Mouse (Mus musculus): ENCODE data around the gene Vps72.
"Not testable (repeated sequence)": the region's sequence is repeated elsewhere in the genome, so short reads cannot be mapped to it uniquely, and the experiment has no call there.

The Vps72 gene

GRCm38 (mm10) chr3:95133680-95134101 lies 22.9 kb downstream of the Vps72 start, which contains the start of the genes Scnm1 and Lysmd1:
Gene Scnm1 (minus strand): TSS chr3:95134011.
Gene Lysmd1 (plus strand): TSS chr3:95134088.
- peak; percentile 87 for DNase-seq (ENCODE audit: extremely low spot score)

DNA sequence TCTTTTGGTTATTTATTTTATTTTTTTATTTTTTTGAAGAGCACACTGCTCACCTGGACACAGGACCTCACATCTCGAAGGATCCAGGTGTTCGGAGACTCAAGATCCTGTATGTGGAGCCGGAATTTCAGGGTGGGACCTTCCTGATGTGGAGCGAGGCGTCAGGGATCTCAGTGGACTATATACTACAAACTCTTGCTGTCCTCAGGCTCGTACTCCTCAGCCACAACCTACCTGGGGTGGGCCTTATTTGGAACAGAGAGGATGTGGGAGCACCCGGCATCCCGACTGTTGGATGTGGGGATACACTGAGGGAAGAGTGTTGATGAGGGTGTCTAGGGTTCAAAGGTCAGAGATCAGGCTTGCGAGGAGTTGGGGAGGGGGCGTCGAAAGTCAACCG lies 23.3 kb downstream of the Vps72 start:
- DNase-seq (ENCODE audit: extremely low spot score) = not testable (repeated sequence)

DNA sequence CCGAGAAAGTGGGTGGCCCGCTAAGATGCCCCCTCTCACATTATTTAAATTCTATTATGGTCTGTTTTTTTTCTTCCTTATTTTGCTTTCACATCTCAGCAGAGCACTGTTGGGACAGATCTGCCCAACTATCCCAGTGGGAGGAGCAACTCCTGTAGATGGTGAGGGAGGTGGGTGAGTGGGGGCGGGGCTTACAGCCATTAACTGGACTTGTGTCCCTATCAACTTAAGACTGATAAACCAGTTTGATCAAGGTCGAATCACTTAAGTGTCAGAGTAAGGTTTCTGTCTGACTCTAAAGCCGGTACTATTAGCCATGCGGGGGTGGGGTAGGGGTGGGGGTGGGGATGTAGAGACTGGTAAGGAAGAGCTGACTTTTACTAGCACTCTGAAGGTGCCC lies 24.2 kb downstream of the Vps72 start:
- no peak for DNase-seq (ENCODE audit: extremely low spot score)

DNA sequence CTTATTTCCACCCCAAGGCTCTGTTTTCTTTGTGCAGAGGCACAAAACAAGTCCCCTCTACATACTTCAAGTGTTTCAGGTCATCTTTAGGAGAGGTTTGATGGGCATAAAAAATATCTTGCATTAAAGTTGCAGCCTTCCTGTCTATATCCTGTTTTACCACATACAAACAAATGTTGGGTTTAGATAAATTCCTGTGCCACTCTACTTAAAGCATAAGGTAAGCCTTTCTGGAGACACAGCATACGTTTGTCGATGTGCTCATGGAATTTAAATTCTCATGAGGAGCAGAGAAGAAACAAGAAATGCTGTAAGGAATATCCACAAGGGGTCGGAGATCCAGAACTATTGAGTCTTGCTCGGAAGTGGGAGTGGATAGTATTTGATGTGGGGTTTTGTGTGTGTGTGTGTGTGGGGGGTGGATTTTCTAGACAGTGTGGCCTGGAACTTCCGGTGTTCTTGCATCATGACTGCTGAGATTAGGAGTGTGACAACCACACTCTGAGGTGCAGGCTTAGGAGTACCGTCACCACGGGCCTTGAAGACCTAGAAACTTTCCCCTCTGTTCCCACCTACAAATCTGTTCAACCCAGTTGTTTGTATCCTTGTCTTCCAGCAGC lies 24.7 kb downstream of the Vps72 start:
- DNase-seq (ENCODE audit: extremely low spot score) = no peak

GRCm38 (mm10) chr3:95136336-95136735 lies 25.5 kb downstream of the Vps72 start:
- no peak for DNase-seq (ENCODE audit: extremely low spot score)

- DNase-seq (ENCODE audit: extremely low spot score) = no peak
These were observed 28.9 kb downstream of the Vps72 start for GRCm38 (mm10) chr3:95139586-95140288.

- DNase-seq (ENCODE audit: extremely low spot score) = no peak
These were observed 29.4 kb downstream of the Vps72 start for GRCm38 (mm10) chr3:95140289-95140595.

DNA sequence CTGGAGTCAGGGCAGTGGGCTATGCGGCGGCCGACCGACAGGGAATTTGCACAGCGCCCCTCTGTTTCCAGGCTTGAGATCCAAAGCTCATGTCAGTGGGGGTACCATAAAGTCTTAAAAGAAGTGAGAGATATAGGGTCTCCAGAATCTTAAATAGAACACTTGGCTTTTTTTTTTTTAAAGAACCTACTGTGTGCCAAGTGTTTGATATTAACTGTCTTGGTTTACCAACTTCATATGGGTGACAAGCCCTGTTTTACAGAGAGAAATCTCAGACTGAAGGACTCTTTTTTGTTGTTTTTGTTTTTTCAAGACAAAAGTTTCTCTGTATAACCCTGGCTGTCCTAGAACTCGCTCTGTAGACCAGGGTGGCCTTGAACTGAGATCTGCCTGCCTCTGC lies 30.0 kb downstream of the Vps72 start:
- DNase-seq (ENCODE audit: extremely low spot score) = no peak

DNA sequence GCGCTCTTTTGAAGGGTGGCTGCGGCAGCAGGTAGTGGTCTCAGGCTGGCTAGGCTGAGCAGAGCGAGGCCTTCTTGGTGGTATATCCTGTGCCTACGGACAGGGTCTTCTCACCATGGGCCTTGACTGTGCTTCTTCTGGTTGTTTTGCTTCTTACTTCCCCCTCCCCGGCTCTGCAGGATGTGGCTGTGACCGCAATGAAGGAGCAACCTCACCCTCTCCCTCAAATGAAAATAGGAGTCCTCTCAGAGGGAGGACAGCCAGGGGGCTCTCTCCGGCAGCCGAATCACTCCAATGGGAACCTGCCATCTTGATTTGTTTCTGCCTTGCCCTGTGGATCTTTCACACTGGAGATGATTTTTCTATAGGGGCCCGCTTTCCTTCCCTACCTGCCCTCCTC lies 30.7 kb downstream of the Vps72 start:
- DNase-seq (ENCODE audit: extremely low spot score) = no peak

- no peak for DNase-seq (ENCODE audit: extremely low spot score)
These were observed 31.3 kb downstream of the Vps72 start, which contains the start of gene Tnfaip8l2 for GRCm38 (mm10) chr3:95141952-95142616. Gene Tnfaip8l2 (minus strand): TSS chr3:95142360.

- peak; percentile 81 for DNase-seq (ENCODE audit: extremely low spot score)
These were observed 31.8 kb downstream of the Vps72 start for GRCm38 (mm10) chr3:95142617-95143011.

GRCm38 (mm10) chr3:95147924-95148323 lies 37.1 kb downstream of the Vps72 start:
- DNase-seq (ENCODE audit: extremely low spot score) = peak; percentile 35

DNA sequence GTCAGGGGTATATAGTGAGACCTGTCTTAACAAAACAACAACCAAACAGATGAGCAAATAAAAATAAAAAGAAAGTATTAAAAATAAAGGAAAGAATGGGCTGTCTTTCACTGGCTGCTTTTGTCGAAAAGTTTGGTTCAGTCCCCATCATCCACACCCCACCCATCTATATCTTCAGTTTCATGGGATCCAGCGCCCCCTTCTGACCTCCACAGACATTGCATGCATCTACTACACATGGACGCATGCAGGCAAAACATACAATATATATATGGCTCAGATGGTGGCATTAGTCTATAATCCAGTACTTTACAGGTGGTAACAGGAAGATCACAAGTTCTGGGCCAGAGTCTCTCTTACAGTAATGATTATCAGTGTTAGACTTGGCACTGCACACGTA lies 43.1 kb downstream of the Vps72 start:
- DNase-seq (ENCODE audit: extremely low spot score) = no peak

DNA sequence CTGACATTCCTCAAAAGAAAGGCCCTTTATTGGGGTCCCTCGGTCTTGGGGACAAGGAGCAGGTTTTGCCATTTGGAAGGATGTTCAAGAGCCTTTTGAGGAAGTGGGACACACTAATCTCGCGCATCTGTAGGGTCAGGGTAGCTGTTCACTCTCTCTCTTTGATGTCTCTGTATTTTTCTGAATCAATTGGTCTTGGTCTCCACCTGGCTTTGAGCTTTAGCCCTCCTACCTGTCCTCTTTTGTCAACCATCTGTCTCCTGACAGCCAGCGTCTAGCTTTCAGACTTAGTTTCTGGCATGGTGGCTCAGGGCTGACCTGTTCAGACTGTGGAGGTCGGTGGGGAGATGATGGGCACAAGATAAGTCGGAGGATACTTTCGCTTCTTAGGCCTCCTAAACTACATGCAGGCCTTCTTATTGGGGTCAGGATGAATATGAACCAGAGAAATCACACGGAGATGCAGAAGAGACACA lies 48.7 kb downstream of the Vps72 start:
- DNase-seq (ENCODE audit: extremely low spot score) = no peak

DNA sequence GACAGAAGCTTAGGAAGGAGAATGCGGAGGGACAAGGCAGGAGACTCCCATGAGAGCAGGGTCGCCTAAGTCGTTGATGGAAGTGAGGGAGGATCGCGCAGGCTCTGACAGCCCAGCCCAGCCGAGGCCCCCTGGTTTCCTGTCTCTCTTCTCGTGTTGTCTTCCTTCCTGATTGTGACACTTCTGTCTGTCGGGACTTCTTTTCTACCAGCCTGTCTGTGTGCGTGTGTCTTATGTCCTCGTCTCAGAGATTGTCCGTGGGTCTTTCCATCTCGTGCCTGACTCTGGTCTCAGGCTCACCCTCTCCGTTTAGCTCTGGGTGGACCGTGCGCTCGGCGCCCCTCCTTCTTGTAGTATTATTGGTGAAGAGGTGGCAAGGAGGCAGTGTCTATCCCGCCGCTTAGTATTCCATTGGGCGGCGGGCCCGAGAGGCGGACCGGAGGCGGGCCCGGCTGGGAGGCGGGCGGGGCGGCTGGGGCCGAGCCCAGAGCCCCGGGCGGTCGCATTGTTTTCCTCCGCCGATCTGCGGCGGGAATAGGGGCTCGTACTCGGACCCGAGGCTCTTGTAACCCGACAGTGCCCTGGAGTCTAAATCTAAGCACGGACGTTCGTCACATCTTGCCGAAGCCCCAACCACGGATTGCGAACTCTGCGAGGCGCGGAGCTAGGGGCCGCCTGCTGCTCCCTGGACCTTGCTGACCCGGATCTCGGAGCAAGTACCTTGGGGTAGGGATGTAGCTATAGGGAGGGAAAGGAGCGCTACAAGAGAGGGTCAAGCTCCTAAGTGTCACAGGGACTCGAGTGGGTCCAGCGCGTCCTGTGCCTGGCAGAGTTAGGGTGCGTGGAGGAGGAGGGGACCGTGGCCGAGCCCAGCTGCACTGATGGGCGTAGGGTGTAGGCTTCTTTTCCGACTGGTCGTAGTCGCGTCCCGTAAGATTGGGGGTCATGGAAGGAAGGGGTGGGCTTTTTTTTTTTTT lies 49.5 kb downstream of the Vps72 start, which contains the start of gene Sema6c:
TSS of gene Sema6c (plus strand) at position 471 of the 977 bp plus-strand sequence.
- peak; percentile 90 for DNase-seq (ENCODE audit: extremely low spot score)

GRCm38 (mm10) chr3:95161041-95161551 lies 50.3 kb downstream of the Vps72 start:
- peak; percentile 52 for DNase-seq (ENCODE audit: extremely low spot score)

GRCm38 (mm10) chr3:95161618-95162344 lies 51.0 kb downstream of the Vps72 start:
- DNase-seq (ENCODE audit: extremely low spot score) = no peak

GRCm38 (mm10) chr3:95162345-95162628 lies 51.5 kb downstream of the Vps72 start:
- no peak for DNase-seq (ENCODE audit: extremely low spot score)

GRCm38 (mm10) chr3:95163419-95164255 lies 52.8 kb downstream of the Vps72 start:
- DNase-seq (ENCODE audit: extremely low spot score) = no peak

DNA sequence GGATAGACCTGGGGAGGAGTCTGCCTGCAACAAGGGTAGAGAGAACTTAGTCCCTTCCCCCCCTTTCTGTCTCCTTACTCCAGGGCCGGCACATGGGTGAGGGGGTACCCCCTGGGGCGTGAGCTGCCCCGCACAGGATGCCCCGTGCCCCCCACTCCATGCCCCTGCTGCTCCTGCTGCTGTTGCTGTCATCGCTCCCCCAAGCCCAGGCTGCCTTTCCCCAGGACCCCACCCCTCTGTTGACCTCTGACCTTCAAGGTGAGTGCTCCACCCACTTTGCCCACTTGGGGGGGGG lies 53.4 kb downstream of the Vps72 start:
- DNase-seq (ENCODE audit: extremely low spot score) = no peak
